Mouse (Mus musculus) kidney, embryonic 16.5 days (tissue): ENCODE measurements at regions not wholly inside any gene's neighbourhood (a gene's known extent, or its start where the extent isn't known, plus 50 kb on each side); places are given as distances from the start of the nearest gene placed in this dataset.
"Not testable (repeated sequence)": the region's sequence is repeated elsewhere in the genome, so short reads cannot be mapped to it uniquely, and the experiment has no call there.

ENCODE experiments used
- ATAC-seq: fragments of 200-750 bp; cut with Nextera tagmentation; 2 replicates; pipeline ENCODE4 v1.8.0; 2017; ENCODE audit warnings: moderate TSS enrichment; ENCODE audit not compliant: low FRiP score, low TSS enrichment
- H3K27ac ChIP-seq: fragments of 300-500 bp; sonication (generic); 2 replicates; pipeline ENCODE4 v1.5.1; 2014; ENCODE audit warnings: low read length
- H3K27me3 ChIP-seq: fragments of 300-500 bp; sonication (generic); 2 replicates; pipeline ENCODE4 v1.6.1; 2014; ENCODE audit warnings: low read length, control low read depth, mixed read lengths; ENCODE audit not compliant: insufficient read depth
- H3K36me3 ChIP-seq: fragments of 300-500 bp; sonication (generic); 2 replicates; pipeline ENCODE4 v1.6.1; 2014; ENCODE audit warnings: low read length, control low read depth, mixed read lengths; ENCODE audit not compliant: insufficient read depth
- H3K4me1 ChIP-seq: fragments of 300-500 bp; sonication (generic); 2 replicates; pipeline ENCODE4 v1.6.1; 2014; ENCODE audit warnings: low read length, control low read depth, mixed read lengths; ENCODE audit not compliant: insufficient read depth
- H3K4me2 ChIP-seq: fragments of 300-500 bp; sonication (generic); replicated peaks from 2 replicates; pipeline ENCODE4 v1.6.1; 2014; ENCODE audit warnings: low read depth, low read length
- H3K4me3 ChIP-seq: fragments of 300-500 bp; sonication (generic); 2 replicates; pipeline ENCODE4 v1.5.1; 2014; ENCODE audit warnings: mild to moderate bottlenecking, low read length
- H3K9ac ChIP-seq: fragments of 300-500 bp; sonication (generic); replicated peaks from 2 replicates; pipeline ENCODE4 v1.6.1; 2014; ENCODE audit warnings: low read length
- H3K9me3 ChIP-seq: fragments of 300-500 bp; sonication (generic); 2 replicates; pipeline ENCODE4 v1.6.1; 2016; ENCODE audit warnings: low read length, control low read depth
- WGBS: fragments of 180-500 bp; shearing (Covaris S2); extraction: QIAGEN DNeasy Blood & Tissue Kit; methylation state at CpG from one replicate; pipeline ENCODE4 v1.1.7; 2014; 5-methylcytosine and 5-hydroxymethylcytosine counted together

GRCm38 (mm10) chr3:114759290-114760002 is 144.4 kb upstream of the Olfm3 start:
- Histone ChIP-seq H3K36me3 (no peaks in the 10 kb centered on the region), H3K9ac (no peak overlapping the region), H3K27ac (no peak overlapping the region), H3K4me1 (no peaks in the 10 kb centered on the region), H3K4me3 (no peak overlapping the region), H3K9me3 (no peaks in the 10 kb centered on the region), H3K4me2 (no peak overlapping the region), H3K27me3 (no peaks in the 10 kb centered on the region)
- 42% methylated on average over 1 of the region's 1 CpGs for WGBS
- no peak for ATAC-seq

GRCm38 (mm10) chr3:114762373-114762772 is 141.5 kb upstream of the Olfm3 start:
- H3K36me3 ChIP-seq, H3K27ac ChIP-seq, H3K4me3 ChIP-seq, H3K4me1 ChIP-seq, H3K27me3 ChIP-seq, H3K9ac ChIP-seq, H3K9me3 ChIP-seq, H3K4me2 ChIP-seq, ATAC-seq: not testable (repeated sequence)
- WGBS = 81% methylated on average over 7 of the region's 8 CpGs

GRCm38 (mm10) chr3:114789082-114789481 is 114.8 kb upstream of the Olfm3 start:
- ATAC-seq = no peak
- no peak overlapping the region for H3K4me3 ChIP-seq
- no peak overlapping the region for H3K9ac ChIP-seq
- no peaks in the 10 kb centered on the region for H3K27me3 ChIP-seq
- 31% methylated on average over 1 of the region's 1 CpGs for WGBS
- H3K4me1 ChIP-seq = no peaks in the 10 kb centered on the region
- H3K27ac ChIP-seq = no peak overlapping the region
- no peaks in the 10 kb centered on the region for H3K9me3 ChIP-seq
- no peak overlapping the region for H3K4me2 ChIP-seq
- no peaks in the 10 kb centered on the region for H3K36me3 ChIP-seq

GRCm38 (mm10) chr3:114790005-114790404 is 113.9 kb upstream of the Olfm3 start:
- 40% methylated on average over 2 of the region's 2 CpGs for WGBS
- Histone ChIP-seq H3K4me1 (no peaks in the 10 kb centered on the region), H3K4me3 (no peak overlapping the region), H3K27ac (no peak overlapping the region), H3K36me3 (no peaks in the 10 kb centered on the region), H3K9ac (no peak overlapping the region), H3K4me2 (no peak overlapping the region), H3K9me3 (no peaks in the 10 kb centered on the region), H3K27me3 (no peaks in the 10 kb centered on the region)
- 0 out of 2 replicates have a peak, but pooled peaks have one; percentile 35 for ATAC-seq

DNA sequence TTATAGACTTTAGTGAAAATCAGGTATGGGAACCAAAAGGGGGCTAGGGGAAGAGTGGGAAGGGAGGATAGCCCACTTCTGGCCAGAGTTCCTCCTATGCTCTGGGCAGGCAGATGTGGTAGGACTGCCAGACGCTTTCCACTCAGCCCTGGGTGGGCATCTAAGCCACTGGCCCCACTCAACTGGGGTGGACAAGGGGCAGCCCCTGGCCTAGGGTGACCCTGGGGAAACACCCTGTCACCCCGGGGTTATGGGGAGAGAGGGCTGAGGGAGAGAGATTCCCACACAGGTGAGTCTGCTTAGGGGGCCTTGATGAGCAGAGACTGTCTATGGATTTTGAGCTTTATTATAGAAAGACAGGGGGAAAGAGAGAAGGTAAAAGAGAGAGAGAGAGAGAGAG is 70.8 kb upstream of the Olfm3 start:
- H3K4me1 ChIP-seq = no peaks in the 10 kb centered on the region
- no peaks in the 10 kb centered on the region for H3K27me3 ChIP-seq
- H3K4me2 ChIP-seq = no peak overlapping the region
- no peak overlapping the region for H3K27ac ChIP-seq
- no peaks in the 10 kb centered on the region for H3K36me3 ChIP-seq
- H3K9ac ChIP-seq = no peak overlapping the region
- WGBS = 76% methylated on average over 2 of the region's 2 CpGs
- no peak overlapping the region for H3K4me3 ChIP-seq
- no peaks in the 10 kb centered on the region for H3K9me3 ChIP-seq
- no peak for ATAC-seq
